Mouse (Mus musculus): Measurements from ENCODE around the gene Arhgap24. TPM values are rescaled to one million over a fixed set of nuclear protein-coding genes. Genes with fewer than 3 reads are reported as not detected.

Arhgap24 gene
- total RNA-seq (2023) = 2.7 TPM

DNA sequence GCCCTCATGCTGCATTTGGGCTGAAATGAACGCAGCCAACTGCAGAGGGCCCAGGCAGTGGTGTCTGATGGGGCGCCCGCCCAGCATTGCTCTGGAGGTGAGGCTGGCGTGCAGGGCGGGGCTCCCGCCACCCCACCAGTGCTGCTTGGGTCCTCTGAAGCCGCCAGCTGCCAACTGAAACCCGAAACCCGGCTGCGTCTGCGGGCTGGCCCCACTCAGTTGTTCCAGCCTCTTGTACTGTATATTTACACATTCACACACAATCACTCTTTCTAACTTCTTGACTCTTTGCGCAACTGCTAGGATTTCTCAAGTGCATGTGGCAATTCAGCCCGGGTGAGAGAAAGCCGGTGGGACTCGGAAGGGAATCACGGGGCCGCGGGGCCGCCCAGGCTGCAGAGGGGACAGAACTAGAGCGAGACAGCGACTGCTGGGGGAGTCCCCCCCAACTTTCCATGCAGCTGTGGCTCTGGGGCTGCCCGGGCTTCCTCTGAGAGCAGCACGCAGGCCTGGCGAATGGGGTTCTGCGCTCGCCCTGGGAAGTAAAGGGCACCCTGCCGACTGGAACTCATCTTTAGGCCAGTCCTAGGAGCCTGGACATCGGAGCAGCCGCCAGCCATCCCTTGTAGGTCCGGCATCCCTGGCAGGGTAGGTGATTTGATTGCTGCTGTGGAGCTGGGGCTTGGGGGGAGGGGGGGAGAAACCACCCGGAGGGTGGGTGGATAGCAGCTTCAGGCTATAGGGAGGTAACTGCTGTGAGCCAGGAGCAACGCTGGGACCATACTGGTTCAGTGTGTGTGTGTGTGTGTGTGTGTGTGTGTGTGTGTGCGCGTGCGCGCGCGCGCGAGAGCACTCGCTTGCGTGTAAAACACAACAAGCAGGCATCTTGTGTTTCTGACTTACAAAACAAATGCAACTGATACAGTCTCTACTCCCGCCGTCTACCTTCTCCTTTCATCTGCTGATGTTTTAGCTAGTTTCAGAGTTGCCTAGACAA lies at the start of gene Arhgap24:
Gene Arhgap24 (plus strand): TSS at position 177 of the 997 bp plus-strand sequence.

